Mouse (Mus musculus) splenic B cell, adult 2 months (primary cell): ENCODE data around the gene Naaladl1.
A peak's percentile ranks its signal among the peaks of the same experiment; 100 is the strongest.
"Not testable (repeated sequence)": the region's sequence is repeated elsewhere in the genome, so short reads cannot be mapped to it uniquely, and the experiment has no call there.

ENCODE experiments used
- DNase-seq: peaks from one replicate; pipeline ENCODE4 v3.0.0-alpha.2; 2011; ENCODE audit warnings: low read depth, low spot score
- H3K27me3 ChIP-seq: 2 replicates; pipeline ENCODE4 v1.6.1; 2012; ENCODE audit warnings: mild to moderate bottlenecking, low read length, moderate library complexity, mixed read lengths; ENCODE audit not compliant: control insufficient read depth, poor library complexity, insufficient read depth, severe bottlenecking
- H3K36me3 ChIP-seq: 2 replicates; pipeline ENCODE4 v1.6.1; 2012; ENCODE audit warnings: mild to moderate bottlenecking, low read length, moderate library complexity, mixed read lengths; ENCODE audit not compliant: control insufficient read depth, poor library complexity, insufficient read depth, severe bottlenecking

Naaladl1 gene

GRCm38 (mm10) chr19:6104476-6104875 lies 1.1 kb upstream of the Naaladl1 start:
- DNase-seq, result no peak
- Histone ChIP-seq H3K36me3 (no peaks in the 10 kb centered on the region), H3K27me3 (no peaks in the 10 kb centered on the region)

- no peaks in the 10 kb centered on the region for H3K27me3 ChIP-seq
- no peaks in the 10 kb centered on the region; the same call in 1 of the 2 replicates for H3K36me3 ChIP-seq
- no peak for DNase-seq
Measured at GRCm38 (mm10) chr19:6113116-6113515, 7.5 kb downstream of the Naaladl1 start.

- H3K36me3 ChIP-seq, result no peaks in the 10 kb centered on the region; the same call in 1 of the 2 replicates
- DNase-seq, result no peak
- no peaks in the 10 kb centered on the region for H3K27me3 ChIP-seq
Measured at GRCm38 (mm10) chr19:6116113-6116850, 10.7 kb downstream of the Naaladl1 start.

- DNase-seq, result no peak
- Histone ChIP-seq H3K27me3 (no peaks in the 10 kb centered on the region), H3K36me3 (no peaks in the 10 kb centered on the region; the same call in 1 of the 2 replicates)
Measured at GRCm38 (mm10) chr19:6117346-6117985, 11.9 kb downstream of the Naaladl1 start.

GRCm38 (mm10) chr19:6117986-6118676 lies 12.5 kb downstream of the Naaladl1 start, which contains the start of gene Sac3d1:
TSS of gene Sac3d1 (minus strand) at chr19:6118650.
- Histone ChIP-seq H3K36me3 (no peaks in the 10 kb centered on the region; the same call in 1 of the 2 replicates), H3K27me3 (no peaks in the 10 kb centered on the region)
- peak; percentile 90 for DNase-seq

- no peak for DNase-seq
- Histone ChIP-seq H3K36me3 (no peaks in the 10 kb centered on the region; the same call in 1 of the 2 replicates), H3K27me3 (no peaks in the 10 kb centered on the region)
Measured at GRCm38 (mm10) chr19:6118677-6119185, 13.1 kb downstream of the Naaladl1 start.

GRCm38 (mm10) chr19:6121761-6122160 lies 16.2 kb downstream of the Naaladl1 start:
- no peak for DNase-seq
- no peaks in the 10 kb centered on the region for H3K36me3 ChIP-seq
- no peaks in the 10 kb centered on the region for H3K27me3 ChIP-seq

GRCm38 (mm10) chr19:6123330-6123729 lies 17.7 kb downstream of the Naaladl1 start:
- no peak for DNase-seq
- no peaks in the 10 kb centered on the region for H3K27me3 ChIP-seq
- no peaks in the 10 kb centered on the region for H3K36me3 ChIP-seq

GRCm38 (mm10) chr19:6124898-6125297 lies 19.3 kb downstream of the Naaladl1 start:
- Histone ChIP-seq H3K27me3 (no peaks in the 10 kb centered on the region), H3K36me3 (no peaks in the 10 kb centered on the region)
- no peak for DNase-seq

GRCm38 (mm10) chr19:6126289-6126688 lies 20.7 kb downstream of the Naaladl1 start:
- peak; percentile 85 for DNase-seq
- H3K36me3 ChIP-seq, result no peaks in the 10 kb centered on the region
- H3K27me3 ChIP-seq, result no peaks in the 10 kb centered on the region

- DNase-seq, result no peak
- H3K27me3 ChIP-seq, result no peaks in the 10 kb centered on the region
- no peaks in the 10 kb centered on the region for H3K36me3 ChIP-seq
Measured at GRCm38 (mm10) chr19:6126789-6127580, 21.4 kb downstream of the Naaladl1 start.

- H3K27me3 ChIP-seq, result no peaks in the 10 kb centered on the region
- no peaks in the 10 kb centered on the region for H3K36me3 ChIP-seq
- peak; percentile 97 for DNase-seq
Measured at GRCm38 (mm10) chr19:6127760-6128341, 22.3 kb downstream of the Naaladl1 start, which contains the start of gene Snx15. TSS of gene Snx15 (minus strand) at chr19:6128304.

GRCm38 (mm10) chr19:6130414-6131128 lies 25.0 kb downstream of the Naaladl1 start:
- H3K27me3 ChIP-seq, H3K36me3 ChIP-seq, DNase-seq: not testable (repeated sequence)
